Mouse (Mus musculus): ENCODE measurements around the gene Gm17606. TPM values are rescaled to one million over a fixed set of nuclear protein-coding genes. Genes with fewer than 3 reads are reported as not detected.

Gm17606 gene
- total and polyA plus RNA-seq, 3 experiments, result 2.5 TPM; not detected in 2

- Histone ChIP-seq H3K79me2 (replicated peaks; ENCODE audit: control insufficient read depth, extremely low read depth, insufficient read depth, poor library complexity, severe bottlenecking) (peaks cover 61% of the 10 kb centered on the region), H3K4me3 (replicated peaks in 1 of 3; ENCODE audit: low read depth in 2 of 3, low read length in 2 of 3, poor library complexity in 1 of 3) (peak overlapping the region; percentile 70 to 81 (median 72)), H3K4me2 (ENCODE audit: insufficient read depth, low read depth, poor library complexity, severe bottlenecking) (peak overlapping the region; percentile 98), H3K27ac (ENCODE audit: insufficient read depth, low read depth) (peak overlapping the region; percentile 57; the same call in 1 of the 2 replicates), H3K9ac (ENCODE audit: insufficient read depth, low read depth) (peak overlapping the region; percentile 90), H3K4me1 (ENCODE audit: control insufficient read depth in 1 of 2, insufficient read depth in 2 of 2) (peaks cover 2 to 47% of the 10 kb centered on the region in 2 experiments; a peak in 3 of 4 replicates), H3K36me3 (replicated peaks in 1 of 2; ENCODE audit: control insufficient read depth in 1 of 2, insufficient read depth in 1 of 2, low read length in 1 of 2) (peaks cover 19 to 54% of the 10 kb centered on the region in 2 experiments), H3K9me3 (replicated peaks; ENCODE audit: low read length) (no peaks in the 10 kb centered on the region), H3K27me3 (replicated peaks) (no peaks in the 10 kb centered on the region)
- no peak for TF ChIP-seq EP300 (IDR thresholded peaks at IDR 0.05; ENCODE audit: low read length)
- TF ChIP-seq POLR2A (IDR thresholded peaks at IDR 0.05; ENCODE audit: low read depth, low read length), result no peak
- TF ChIP-seq HCFC1 (IDR thresholded peaks at IDR 0.05; ENCODE audit: low read depth, low read length), result no peak
- TF ChIP-seq UBTF (IDR thresholded peaks at IDR 0.05; ENCODE audit: low read depth, low read length), result no peak
- TF ChIP-seq TBP (conservative IDR thresholded peaks at IDR 0.05; ENCODE audit: low read depth, low read length), result no peak
- no peak for TF ChIP-seq RAD21 (IDR thresholded peaks at IDR 0.05; ENCODE audit: low read depth, low read length)
- no peak for TF ChIP-seq IRF4 (IDR thresholded peaks at IDR 0.05; ENCODE audit: low read depth, low read length)
- TF ChIP-seq TCF12 (IDR thresholded peaks at IDR 0.05; ENCODE audit: low read depth, low read length), result no peak
- no peak for TF ChIP-seq GABPA (IDR thresholded peaks at IDR 0.05; ENCODE audit: insufficient replicate concordance, low read depth, low read length)
- no peak for TF ChIP-seq NRF1 (IDR thresholded peaks at IDR 0.05; ENCODE audit: low read depth, low read length)
- TF ChIP-seq POLR2AphosphoS2 (IDR thresholded peaks at IDR 0.05; ENCODE audit: low read depth, low read length), result no peak
- no peak for TF ChIP-seq BHLHE40 (IDR thresholded peaks at IDR 0.05; ENCODE audit: low read depth, low read length)
- TF ChIP-seq KAT2A (IDR thresholded peaks at IDR 0.05; ENCODE audit: insufficient replicate concordance, low read length), result no peak
- TF ChIP-seq JUN (IDR thresholded peaks at IDR 0.05; ENCODE audit: insufficient read depth, low read depth, low read length), result no peak
- no peak for TF ChIP-seq USF2 (conservative IDR thresholded peaks at IDR 0.05; ENCODE audit: low read depth, low read length)
- no peak for TF ChIP-seq CTCF (conservative IDR thresholded peaks at IDR 0.05 in 1 of 2, IDR thresholded peaks at IDR 0.05 in 1 of 2; ENCODE audit: low read depth in 2 of 2, low read length in 2 of 2)
- DNase-seq (ENCODE audit: extremely low read depth), result peak; percentile 39
- dilution Hi-C loops (cut with MboI; ENCODE audit: extremely low pct_ligation_motif_present, extremely low pct_unique_long_range_greater_than_20kb, low sequenced_read_pairs), result no loop called here
- in situ Hi-C loops (cut with MboI; ENCODE audit: low pct_ligation_motif_present, low pct_unique_long_range_greater_than_20kb, low sequenced_read_pairs), result no loop called here
These were observed 44.7 kb downstream of the Gm17606 start for GRCm38 (mm10) chr14:54685471-54685870.

GRCm38 (mm10) chr14:54686063-54686521, 45.3 kb downstream of the Gm17606 start, which contains the start of gene 1700123O20Rik:
Gene 1700123O20Rik (plus strand): TSS chr14:54686216.
- Histone ChIP-seq H3K9ac (ENCODE audit: insufficient read depth, low read depth) (peak within 1 kb of the TSS; percentile 99), H3K36me3 (replicated peaks in 1 of 2; ENCODE audit: control insufficient read depth in 1 of 2, insufficient read depth in 1 of 2, low read length in 1 of 2) (peaks cover 25 to 56% of the 10 kb centered on the region in 2 experiments)

More at GRCm38 (mm10) chr14:54686063-54686521, 45.3 kb downstream of the Gm17606 start, which contains the start of gene 1700123O20Rik:
- peaks cover 61% of the 10 kb centered on the region for H3K79me2 ChIP-seq (replicated peaks; ENCODE audit: control insufficient read depth, extremely low read depth, insufficient read depth, poor library complexity, severe bottlenecking)
- H3K4me2 ChIP-seq (ENCODE audit: insufficient read depth, low read depth, poor library complexity, severe bottlenecking), result peak within 1 kb of the TSS; percentile 98
- H3K27ac ChIP-seq (ENCODE audit: insufficient read depth, low read depth), result peak within 1 kb of the TSS; percentile 78
- no peaks in the 10 kb centered on the region for H3K27me3 ChIP-seq (replicated peaks)
- TF ChIP-seq UBTF (IDR thresholded peaks at IDR 0.05; ENCODE audit: low read depth, low read length) (0 out of 2 replicates have a peak, but pooled peaks have one; percentile 74), ETS1 (conservative IDR thresholded peaks at IDR 0.05; ENCODE audit: low read depth, low read length) (0 out of 2 replicates have a peak, but pooled peaks have one; percentile 21), MXI1 (IDR thresholded peaks at IDR 0.05; ENCODE audit: low read depth, low read length) (peak; percentile 54; the same call in 1 of the 2 replicates), ZC3H11A (IDR thresholded peaks at IDR 0.05; ENCODE audit: low read depth, low read length) (no peak), ZNF384 (IDR thresholded peaks at IDR 0.05; ENCODE audit: low read depth, low read length) (no peak), POLR2A (IDR thresholded peaks at IDR 0.05; ENCODE audit: low read depth, low read length) (peak; percentile 80), JUND (conservative IDR thresholded peaks at IDR 0.05; ENCODE audit: low read depth, low read length) (no peak), SIN3A (IDR thresholded peaks at IDR 0.05; ENCODE audit: low read length) (peak; percentile 87), CTCF (conservative IDR thresholded peaks at IDR 0.05 in 1 of 2, IDR thresholded peaks at IDR 0.05 in 1 of 2; ENCODE audit: low read depth in 2 of 2, low read length in 2 of 2) (peak in 1 of 2 experiments; percentile 35; a peak in 2 of 4 replicates), IRF4 (IDR thresholded peaks at IDR 0.05; ENCODE audit: low read depth, low read length) (peak; percentile 62; the same call in 1 of the 2 replicates), MEF2A (IDR thresholded peaks at IDR 0.05; ENCODE audit: borderline replicate concordance, low read depth, low read length) (peak; percentile 60), ZMIZ1 (IDR thresholded peaks at IDR 0.05; ENCODE audit: low read depth, low read length) (peak; percentile 78; the same call in 1 of the 2 replicates), MAX (IDR thresholded peaks at IDR 0.05; ENCODE audit: low read length) (peak; percentile 67; the same call in 1 of the 2 replicates), ELF1 (IDR thresholded peaks at IDR 0.05; ENCODE audit: low read depth, low read length) (peak; percentile 70), CHD2 (IDR thresholded peaks at IDR 0.05; ENCODE audit: low read length) (peak; percentile 74), HCFC1 (IDR thresholded peaks at IDR 0.05; ENCODE audit: low read depth, low read length) (no peak), CHD1 (IDR thresholded peaks at IDR 0.05; ENCODE audit: low read depth, low read length) (no peak), POLR2AphosphoS2 (IDR thresholded peaks at IDR 0.05; ENCODE audit: low read depth, low read length) (no peak), NRF1 (IDR thresholded peaks at IDR 0.05; ENCODE audit: low read depth, low read length) (peak; percentile 86)
- in situ Hi-C loops (cut with MboI; ENCODE audit: low pct_ligation_motif_present, low pct_unique_long_range_greater_than_20kb, low sequenced_read_pairs), result no loop called here
- H3K4me3 ChIP-seq (replicated peaks in 1 of 3; ENCODE audit: low read depth in 2 of 3, low read length in 2 of 3, poor library complexity in 1 of 3), result peak within 1 kb of the TSS; percentile 81 to 98 (median 82)
- dilution Hi-C loops (cut with MboI; ENCODE audit: extremely low pct_ligation_motif_present, extremely low pct_unique_long_range_greater_than_20kb, low sequenced_read_pairs), result no loop called here
- H3K4me1 ChIP-seq (ENCODE audit: control insufficient read depth in 1 of 2, insufficient read depth in 2 of 2), result peaks cover 2 to 44% of the 10 kb centered on the region in 2 experiments; a peak in 3 of 4 replicates
- no peaks in the 10 kb centered on the region for H3K9me3 ChIP-seq (replicated peaks; ENCODE audit: low read length)
- DNase-seq (ENCODE audit: extremely low read depth), result peak; percentile 92

Data from CH12.LX (cell line).